Mouse (Mus musculus): ENCODE measurements around the gene Pawr. TPM values are rescaled to one million over a fixed set of nuclear protein-coding genes. Genes with fewer than 3 reads are reported as not detected.
"Not testable (repeated sequence)": the region's sequence is repeated elsewhere in the genome, so short reads cannot be mapped to it uniquely, and the experiment has no call there.

Gene Pawr
- polyA plus RNA-seq, 1 experiment: not detected

DNA sequence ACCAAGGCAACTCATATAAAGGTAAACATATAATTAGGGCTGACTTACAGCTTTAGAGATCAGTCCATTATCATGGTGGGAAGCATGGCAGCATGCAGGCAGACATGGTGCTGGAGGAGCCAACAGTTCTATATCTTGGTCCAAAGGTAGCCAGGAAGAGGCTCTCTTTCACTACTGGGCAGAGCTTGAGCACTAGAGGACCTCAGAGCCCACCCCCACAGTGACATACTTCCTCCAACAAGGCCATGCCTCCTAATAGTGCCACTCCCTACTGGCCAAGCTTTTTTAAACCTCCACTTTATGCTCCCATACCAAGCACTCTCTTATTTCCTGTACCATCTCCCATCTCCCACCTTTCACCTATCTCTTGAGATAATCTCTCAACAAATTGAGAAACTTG lies 11.8 kb downstream of the Pawr start:
- Histone ChIP-seq H3K27ac (ENCODE audit: insufficient read depth, low read depth, low read length) (no peak overlapping the region), H3K4me1 (ENCODE audit: control insufficient read depth, insufficient read depth, low read length) (no peaks in the 10 kb centered on the region), H3K4me3 (ENCODE audit: insufficient read depth, low read depth, low read length) (no peak overlapping the region)
- TF ChIP-seq POLR2A (IDR thresholded peaks at IDR 0.05; ENCODE audit: insufficient read depth, low read depth, low read length): no peak
- no peak for TF ChIP-seq CTCF (IDR thresholded peaks at IDR 0.05; ENCODE audit: insufficient read depth, low read depth, low read length)

DNA sequence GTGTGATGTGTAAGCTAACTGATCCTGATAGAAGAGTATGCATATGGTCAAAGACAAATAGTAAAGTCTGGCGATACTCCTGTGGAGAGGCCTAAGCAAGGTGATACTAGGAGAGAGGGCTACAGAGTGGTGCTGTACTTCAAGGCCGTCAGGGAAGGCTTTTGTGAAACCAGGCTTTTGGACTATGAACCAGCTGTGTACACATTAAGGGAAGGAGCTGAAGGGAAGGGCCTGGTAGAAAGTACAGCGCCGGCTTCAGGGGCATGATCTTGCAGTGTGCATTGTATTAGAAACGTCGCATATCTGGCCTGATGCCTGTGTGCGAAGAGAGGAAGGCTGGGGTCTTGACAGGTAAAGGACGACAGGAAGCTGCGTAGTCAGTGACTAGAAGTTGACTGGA lies 13.2 kb downstream of the Pawr start:
- TF ChIP-seq CTCF (IDR thresholded peaks at IDR 0.05; ENCODE audit: insufficient read depth, low read depth, low read length) (no peak), POLR2A (IDR thresholded peaks at IDR 0.05; ENCODE audit: insufficient read depth, low read depth, low read length) (no peak)
- no peak overlapping the region for H3K27ac ChIP-seq (ENCODE audit: insufficient read depth, low read depth, low read length)
- no peak overlapping the region for H3K4me3 ChIP-seq (ENCODE audit: insufficient read depth, low read depth, low read length)
- 96% methylated on average over 9 of the region's 9 CpGs for WGBS
- no peaks in the 10 kb centered on the region for H3K4me1 ChIP-seq (ENCODE audit: control insufficient read depth, insufficient read depth, low read length)

DNA sequence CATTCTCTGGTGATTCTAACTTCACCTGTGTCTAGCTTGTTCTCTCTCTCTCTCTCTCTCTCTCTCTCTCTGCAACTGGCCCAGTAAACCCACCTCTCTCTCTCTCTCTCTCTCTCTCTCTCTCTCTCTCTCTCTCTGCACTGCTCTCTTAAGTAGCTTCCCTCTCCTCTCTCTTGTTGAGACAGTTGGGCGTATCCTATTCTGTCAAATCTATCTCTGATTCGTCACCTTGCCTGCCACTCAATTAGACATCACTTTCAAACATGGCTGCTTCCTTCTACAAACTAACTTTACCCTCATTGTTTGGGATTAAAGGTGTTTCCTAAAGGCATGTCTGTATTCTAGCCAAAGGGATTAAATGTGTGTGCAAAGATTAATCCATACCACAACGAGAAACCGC lies 14.4 kb downstream of the Pawr start:
- H3K27ac ChIP-seq (ENCODE audit: insufficient read depth, low read depth, low read length); H3K4me1 ChIP-seq (ENCODE audit: control insufficient read depth, insufficient read depth, low read length); H3K4me3 ChIP-seq (ENCODE audit: insufficient read depth, low read depth, low read length): not testable (repeated sequence)
- 98% methylated on average over 4 of the region's 4 CpGs for WGBS

DNA sequence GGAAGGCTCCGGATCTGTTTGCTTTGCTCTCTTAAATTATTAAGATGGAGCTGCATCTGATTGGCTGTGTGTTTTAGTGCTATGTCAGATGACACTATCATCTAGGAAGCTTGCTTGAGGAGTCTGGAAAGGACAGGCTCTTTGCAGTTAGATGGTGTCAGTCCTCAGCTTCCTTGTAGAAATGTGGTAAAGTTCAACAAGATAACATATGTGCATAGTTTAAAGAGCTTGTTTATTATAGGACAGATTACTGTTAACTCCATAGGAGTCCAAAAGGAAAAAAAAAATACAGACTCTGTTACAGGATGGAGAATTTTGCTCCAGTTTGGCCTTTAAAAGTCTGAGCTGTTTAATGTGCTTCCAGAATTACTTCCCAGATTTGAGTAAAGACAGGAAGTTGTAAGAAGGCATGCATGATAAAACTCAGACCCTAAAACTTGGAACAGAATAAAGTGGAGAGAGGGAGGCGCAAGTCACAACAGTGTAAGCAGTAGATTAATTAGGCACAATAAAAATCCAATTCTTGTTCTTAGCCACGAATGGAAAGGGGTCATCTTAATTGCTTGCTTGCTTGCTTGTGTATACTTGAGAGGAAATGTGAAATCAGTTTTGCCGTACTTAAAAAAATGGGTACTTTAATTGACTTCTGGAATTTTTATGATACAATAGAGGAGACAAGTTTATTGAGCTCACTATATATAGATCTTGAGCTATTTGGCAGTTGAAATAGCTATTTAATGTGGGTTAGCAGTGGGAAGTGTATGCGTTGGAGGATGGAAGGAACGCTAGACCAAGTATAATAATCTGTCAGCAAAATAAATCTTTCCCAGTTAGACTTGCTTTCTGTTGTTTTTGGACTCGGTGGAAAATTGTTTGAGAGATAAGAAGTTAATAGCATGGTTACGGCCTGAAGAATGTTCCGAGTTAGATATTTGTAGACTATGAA lies 18.5 kb downstream of the Pawr start:
- WGBS: 74% methylated on average over 9 of the region's 9 CpGs
- Histone ChIP-seq H3K4me1 (ENCODE audit: control insufficient read depth, insufficient read depth, low read length) (no peaks in the 10 kb centered on the region), H3K27ac (ENCODE audit: insufficient read depth, low read depth, low read length) (no peak overlapping the region), H3K4me3 (ENCODE audit: insufficient read depth, low read depth, low read length) (no peak overlapping the region)
- no peak for TF ChIP-seq POLR2A (IDR thresholded peaks at IDR 0.05; ENCODE audit: insufficient read depth, low read depth, low read length)
- no peak for TF ChIP-seq CTCF (IDR thresholded peaks at IDR 0.05; ENCODE audit: insufficient read depth, low read depth, low read length)

DNA sequence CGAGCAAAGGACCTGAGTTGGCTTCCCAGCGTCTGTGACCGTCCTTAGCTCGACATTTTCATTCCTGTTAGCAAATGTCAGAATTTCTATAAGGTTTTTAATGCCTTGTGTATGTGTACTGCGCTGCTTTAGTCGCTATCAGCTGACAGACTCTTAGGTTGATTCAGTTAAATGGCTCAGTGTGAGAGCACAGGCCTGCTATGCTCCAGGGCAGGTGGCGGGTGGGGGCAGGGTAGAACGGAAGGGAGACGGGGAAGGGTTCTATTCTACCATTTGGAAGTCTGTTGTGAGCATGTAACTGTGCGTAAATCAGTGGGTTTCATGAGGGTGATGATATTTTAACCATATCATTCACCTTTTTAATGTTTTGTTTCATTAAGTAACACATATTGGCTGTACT lies 21.0 kb downstream of the Pawr start:
- no peak for TF ChIP-seq POLR2A (IDR thresholded peaks at IDR 0.05; ENCODE audit: insufficient read depth, low read depth, low read length)
- no peak for TF ChIP-seq CTCF (IDR thresholded peaks at IDR 0.05; ENCODE audit: insufficient read depth, low read depth, low read length)
- 92% methylated on average over 10 of the region's 10 CpGs for WGBS
- H3K4me1 ChIP-seq (ENCODE audit: control insufficient read depth, insufficient read depth, low read length): no peaks in the 10 kb centered on the region

GRCm38 (mm10) chr10:108354726-108355391 lies 22.9 kb downstream of the Pawr start:
- Histone ChIP-seq H3K27ac (ENCODE audit: insufficient read depth, low read depth, low read length) (no peak overlapping the region), H3K4me3 (ENCODE audit: insufficient read depth, low read depth, low read length) (no peak overlapping the region), H3K4me1 (ENCODE audit: control insufficient read depth, insufficient read depth, low read length) (no peaks in the 10 kb centered on the region)
- no peak for TF ChIP-seq POLR2A (IDR thresholded peaks at IDR 0.05; ENCODE audit: insufficient read depth, low read depth, low read length)
- TF ChIP-seq CTCF (IDR thresholded peaks at IDR 0.05; ENCODE audit: insufficient read depth, low read depth, low read length): no peak
- WGBS: 54% methylated on average over 10 of the region's 10 CpGs

More for the DNA sequence above, 21.0 kb downstream of the Pawr start:
- Histone ChIP-seq H3K4me3 (ENCODE audit: insufficient read depth, low read depth, low read length) (no peak overlapping the region), H3K27ac (ENCODE audit: insufficient read depth, low read depth, low read length) (no peak overlapping the region)

GRCm38 (mm10) chr10:108355392-108355775 lies 23.5 kb downstream of the Pawr start:
- TF ChIP-seq POLR2A (IDR thresholded peaks at IDR 0.05; ENCODE audit: insufficient read depth, low read depth, low read length): no peak
- TF ChIP-seq CTCF (IDR thresholded peaks at IDR 0.05; ENCODE audit: insufficient read depth, low read depth, low read length): no peak
- H3K27ac ChIP-seq (ENCODE audit: insufficient read depth, low read depth, low read length): no peak overlapping the region
- no peak overlapping the region for H3K4me3 ChIP-seq (ENCODE audit: insufficient read depth, low read depth, low read length)
- WGBS: 77% methylated on average over 3 of the region's 3 CpGs
- H3K4me1 ChIP-seq (ENCODE audit: control insufficient read depth, insufficient read depth, low read length): no peaks in the 10 kb centered on the region

DNA sequence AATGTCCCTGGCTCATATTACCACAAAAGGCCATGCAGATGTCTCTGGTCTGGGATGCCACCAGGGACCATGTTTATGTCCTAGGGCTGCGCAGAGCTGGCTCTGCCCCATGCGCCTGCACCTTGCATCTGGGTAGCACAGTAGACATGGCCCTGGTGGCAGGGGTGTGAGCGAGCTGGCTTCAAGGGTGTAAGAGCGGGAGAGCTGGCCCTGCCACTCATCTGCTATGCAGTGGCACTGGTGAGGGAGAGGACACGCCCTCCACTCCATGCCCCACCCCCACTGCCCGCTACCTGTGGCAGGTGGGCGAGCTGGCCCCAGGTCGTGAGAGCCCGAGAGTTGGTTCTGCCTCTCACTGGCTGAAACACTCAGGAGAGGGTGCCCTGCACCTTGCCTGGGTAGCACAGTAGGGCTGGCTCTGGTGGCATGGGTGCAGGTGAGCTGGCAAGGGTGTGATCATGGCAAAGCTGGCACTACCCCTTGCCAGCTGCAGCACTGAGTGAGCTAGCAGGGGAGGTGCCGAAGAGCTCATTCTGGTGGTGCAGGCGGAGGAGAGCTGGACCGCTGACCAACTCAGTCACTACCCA lies 24.8 kb downstream of the Pawr start:
- Histone ChIP-seq H3K4me3 (ENCODE audit: insufficient read depth, low read depth, low read length) (no peak overlapping the region), H3K27ac (ENCODE audit: insufficient read depth, low read depth, low read length) (no peak overlapping the region), H3K4me1 (ENCODE audit: control insufficient read depth, insufficient read depth, low read length) (no peaks in the 10 kb centered on the region)
- TF ChIP-seq CTCF (IDR thresholded peaks at IDR 0.05; ENCODE audit: insufficient read depth, low read depth, low read length): no peak
- TF ChIP-seq POLR2A (IDR thresholded peaks at IDR 0.05; ENCODE audit: insufficient read depth, low read depth, low read length): no peak
- WGBS: 96% methylated on average over 12 of the region's 12 CpGs

DNA sequence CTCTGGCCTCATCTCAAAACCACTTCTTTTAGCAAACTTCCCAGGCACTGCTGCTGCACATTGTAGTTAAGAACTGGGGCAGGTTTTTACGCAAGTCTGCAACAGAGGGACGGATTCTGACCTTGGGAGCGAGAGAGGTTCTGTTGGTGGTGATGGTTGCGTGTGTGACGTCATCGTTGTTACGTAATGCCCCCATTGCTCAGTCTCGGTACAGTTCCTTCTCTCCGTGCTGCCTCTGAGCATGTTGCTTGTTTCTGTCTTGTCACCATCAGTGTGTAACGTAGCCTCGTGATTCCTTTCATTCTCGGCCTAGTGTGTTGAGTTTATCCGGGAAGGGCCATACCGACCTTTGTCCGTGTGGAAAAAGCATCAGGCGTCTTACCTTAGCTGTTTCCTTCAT lies 28.1 kb downstream of the Pawr start:
- Histone ChIP-seq H3K27ac (ENCODE audit: insufficient read depth, low read depth, low read length) (no peak overlapping the region), H3K4me1 (ENCODE audit: control insufficient read depth, insufficient read depth, low read length) (0 out of 2 replicates have a peak, but pooled peaks cover 1% of the 10 kb centered on the region), H3K4me3 (ENCODE audit: insufficient read depth, low read depth, low read length) (no peak overlapping the region)
- WGBS: 88% methylated on average over 16 of the region's 16 CpGs
- TF ChIP-seq POLR2A (IDR thresholded peaks at IDR 0.05; ENCODE audit: insufficient read depth, low read depth, low read length) (no peak), CTCF (IDR thresholded peaks at IDR 0.05; ENCODE audit: insufficient read depth, low read depth, low read length) (no peak)
